Mouse (Mus musculus): ENCODE results near the gene Sgca. TPM values are rescaled to one million over a fixed set of nuclear protein-coding genes. Genes with fewer than 3 reads are reported as not detected.
"Not testable (repeated sequence)": the region's sequence is repeated elsewhere in the genome, so short reads cannot be mapped to it uniquely, and the experiment has no call there.

The Sgca gene
- total RNA-seq, 2 experiments from 2014 or later = 182 to 184 TPM

GRCm38 (mm10) chr11:94986435-94986834 is 10.3 kb upstream of the Sgca start:
- no peak for DNase-seq

- no peak for DNase-seq
These were observed 9.7 kb upstream of the Sgca start for GRCm38 (mm10) chr11:94985822-94986221.

GRCm38 (mm10) chr11:94985140-94985539 is 9.0 kb upstream of the Sgca start:
- no peak for DNase-seq

- DNase-seq = no peak
These were observed 3.5 kb upstream of the Sgca start for GRCm38 (mm10) chr11:94979462-94980179.

- DNase-seq = peak; percentile 98
These were observed 2.8 kb upstream of the Sgca start for GRCm38 (mm10) chr11:94978947-94979346.

- DNase-seq = no peak
These were observed 2.2 kb upstream of the Sgca start for GRCm38 (mm10) chr11:94978178-94978915.

GRCm38 (mm10) chr11:94974951-94975350 is 1.2 kb downstream of the Sgca start:
- DNase-seq = peak; percentile 67 to 72

GRCm38 (mm10) chr11:94973313-94973712 is 2.8 kb downstream of the Sgca start:
- peak; percentile 58 to 63 for DNase-seq

- peak in 1 of 2 experiments; percentile 42 for DNase-seq
These were observed 3.2 kb downstream of the Sgca start for GRCm38 (mm10) chr11:94972887-94973286.

- DNase-seq = no peak
These were observed 4.1 kb downstream of the Sgca start for GRCm38 (mm10) chr11:94971895-94972615.

GRCm38 (mm10) chr11:94970210-94970943 is 5.8 kb downstream of the Sgca start:
- peak; percentile 70 to 90 for DNase-seq

- DNase-seq = not testable (repeated sequence)
These were observed 6.4 kb downstream of the Sgca start for GRCm38 (mm10) chr11:94969709-94970108.

GRCm38 (mm10) chr11:94968187-94968586 is 7.9 kb downstream of the Sgca start:
- no peak for DNase-seq

- DNase-seq = no peak
These were observed 8.7 kb downstream of the Sgca start, which contains the start of gene Hils1 for GRCm38 (mm10) chr11:94967419-94967818. Gene Hils1 (plus strand): TSS chr11:94967593.

GRCm38 (mm10) chr11:94962534-94963101 is 13.5 kb downstream of the Sgca start:
- no peak for DNase-seq

GRCm38 (mm10) chr11:94958065-94958858 is 17.9 kb downstream of the Sgca start:
- DNase-seq = peak; percentile 89 to 96

GRCm38 (mm10) chr11:94957693-94958064 is 18.4 kb downstream of the Sgca start:
- DNase-seq = peak in 1 of 2 experiments; percentile 86

GRCm38 (mm10) chr11:94955103-94955502 is 21.0 kb downstream of the Sgca start:
- no peak for DNase-seq

- no peak for DNase-seq
These were observed 24.0 kb downstream of the Sgca start for GRCm38 (mm10) chr11:94952169-94952568.

GRCm38 (mm10) chr11:94945236-94945635 is 30.9 kb downstream of the Sgca start:
- DNase-seq = no peak

- DNase-seq = no peak
These were observed 31.8 kb downstream of the Sgca start for GRCm38 (mm10) chr11:94944295-94944694.
